Mouse (Mus musculus): Measurements from ENCODE around the gene Gabpb1. TPM values are rescaled to one million over a fixed set of nuclear protein-coding genes. Genes with fewer than 3 reads are reported as not detected.

The Gabpb1 gene
- total RNA-seq, 1 experiment from 2014 or later, result 18.7 TPM

DNA sequence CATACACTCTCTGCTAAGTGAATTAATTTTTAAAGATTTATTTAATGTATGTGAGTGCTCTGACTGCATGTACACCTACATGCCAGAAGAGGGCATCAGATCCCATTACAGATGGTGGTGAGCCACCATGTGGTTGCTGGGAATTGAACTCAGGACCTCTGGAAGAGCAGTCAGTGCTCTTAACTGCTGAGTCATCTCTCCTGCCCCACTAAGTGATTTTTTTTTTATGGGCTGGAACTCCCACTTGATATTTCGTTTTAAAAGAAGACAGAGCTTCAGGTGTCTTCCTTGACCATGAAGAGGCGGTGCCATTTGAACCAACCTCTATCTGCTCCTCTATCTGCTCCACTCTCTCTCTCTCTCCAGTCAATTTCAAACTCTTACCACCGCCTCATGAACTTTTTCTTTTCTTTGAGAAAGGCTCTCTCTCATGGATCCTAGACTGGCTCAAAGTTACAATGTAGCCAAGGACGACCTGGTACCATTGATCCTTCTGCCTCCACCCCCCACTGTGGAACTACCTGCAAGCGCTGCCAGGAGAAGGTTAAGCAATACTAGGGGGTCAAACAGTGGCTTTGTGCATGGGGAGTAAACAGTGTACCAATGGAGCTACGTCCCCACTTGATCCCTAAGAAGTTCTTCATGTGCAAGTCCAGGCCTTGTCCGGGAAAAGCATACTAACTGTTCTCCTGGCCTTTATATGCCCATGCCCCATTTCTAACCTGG, 79.6 kb downstream of the Gabpb1 start:
- no peak for DNase-seq

DNA sequence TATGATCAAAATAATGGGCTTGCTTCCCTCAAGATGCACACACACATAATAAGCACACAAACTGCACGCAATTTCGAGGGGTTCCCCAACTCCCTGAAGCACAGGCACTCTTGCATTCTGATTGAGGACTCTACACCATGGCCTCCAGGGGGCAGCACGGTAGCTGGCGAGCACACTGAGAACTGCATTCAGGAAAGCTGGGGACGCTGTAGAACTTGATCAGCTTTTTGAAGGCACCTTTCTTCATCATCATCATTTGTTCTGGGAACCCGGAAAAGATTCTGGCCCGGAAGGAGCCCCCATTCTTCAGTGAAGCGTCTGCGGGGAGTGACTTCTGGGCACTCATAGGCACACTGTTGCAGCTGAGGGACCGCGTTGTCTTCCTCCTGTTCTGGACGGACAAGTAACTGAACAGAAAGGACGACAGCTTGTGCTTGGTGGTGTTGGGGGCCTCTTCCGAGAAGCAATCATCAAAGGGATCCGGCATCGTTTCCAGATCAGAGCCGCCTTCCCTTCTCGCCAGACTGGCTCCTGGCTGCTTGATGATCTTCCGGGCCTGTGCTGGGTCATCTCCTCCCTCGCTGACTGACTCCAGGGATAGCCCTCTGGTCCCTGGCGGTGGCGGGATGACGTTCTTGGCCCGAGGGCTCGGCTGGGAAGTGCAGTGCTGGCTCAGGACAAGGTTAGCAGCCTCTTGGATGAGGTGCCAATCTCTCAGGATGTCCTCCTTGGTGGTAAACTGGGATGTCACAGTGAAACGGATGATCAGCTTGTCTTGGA, 82.1 kb downstream of the Gabpb1 start:
- peak; percentile 85 for DNase-seq

DNA sequence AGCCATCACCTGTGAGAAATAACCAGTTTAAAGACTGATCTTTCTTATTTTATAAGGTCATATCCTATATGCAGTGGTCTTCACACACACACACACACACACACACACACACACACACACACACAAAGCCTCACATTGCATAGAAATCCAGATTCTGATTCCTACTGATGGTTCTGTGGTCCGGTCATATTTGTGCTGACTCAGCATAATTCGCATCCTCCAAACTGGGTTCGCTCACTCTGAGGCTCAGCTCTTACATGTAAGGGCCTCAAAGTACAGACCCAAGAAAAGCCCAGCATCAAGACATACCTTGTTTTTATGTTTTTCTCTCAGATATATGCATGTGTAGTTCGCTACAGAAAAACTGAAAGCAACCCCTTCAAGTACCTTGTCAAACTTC, 84.8 kb downstream of the Gabpb1 start:
- no peak for DNase-seq

DNA sequence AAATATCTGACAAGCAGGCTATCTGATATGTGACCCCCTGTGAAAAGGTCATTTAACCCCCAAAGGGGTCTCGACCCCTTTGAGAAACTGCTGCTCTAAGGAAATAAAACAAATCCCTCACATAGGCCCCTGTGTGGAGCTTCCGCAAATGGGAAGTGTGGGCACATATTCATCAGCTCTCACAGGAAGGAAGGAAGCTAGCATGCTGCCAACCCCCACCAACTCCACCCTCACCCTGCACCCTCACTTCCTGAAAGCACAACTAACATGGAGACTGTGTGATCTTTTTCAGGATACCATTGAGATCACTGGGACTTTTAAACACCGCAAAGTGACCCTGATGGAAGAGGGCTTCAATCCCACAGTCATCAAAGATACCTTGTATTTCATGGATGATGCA, 88.7 kb downstream of the Gabpb1 start:
- peak; percentile 31 for DNase-seq

DNA sequence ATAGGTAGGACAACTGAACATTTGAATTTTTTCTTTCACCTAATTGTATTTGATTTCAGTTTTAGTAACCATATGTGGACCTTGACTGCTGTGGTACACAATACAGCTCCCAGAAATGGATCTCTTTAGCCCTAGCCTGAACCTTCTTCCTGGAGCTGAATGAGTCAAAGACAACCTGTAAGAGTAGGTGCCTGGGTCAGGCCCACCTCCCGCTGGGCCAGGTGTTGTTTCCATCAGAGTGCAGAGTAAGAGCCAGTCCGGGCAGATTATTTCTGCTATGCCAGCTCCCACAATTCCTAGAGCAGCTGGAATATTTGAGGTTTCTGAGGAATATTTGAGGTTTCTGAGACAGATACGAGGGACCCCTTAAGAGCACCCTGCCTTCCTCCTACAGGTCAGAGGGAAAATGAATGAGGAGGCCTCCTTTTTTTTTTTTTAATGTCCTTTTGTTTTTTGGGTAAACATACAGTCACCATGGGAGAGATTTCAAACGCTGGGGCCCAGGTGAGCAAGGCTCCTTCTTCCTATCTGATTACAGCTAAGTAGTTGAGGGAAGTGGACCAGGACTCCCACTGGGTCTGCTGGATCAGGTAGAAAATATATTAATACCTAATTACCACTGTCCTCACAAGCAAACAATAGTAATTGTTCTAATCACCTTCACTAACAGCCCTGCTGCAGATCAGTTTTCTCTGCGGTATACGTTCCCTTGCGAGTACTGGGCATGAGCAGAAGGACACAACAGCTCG, 91.3 kb downstream of the Gabpb1 start:
- no peak for DNase-seq

DNA sequence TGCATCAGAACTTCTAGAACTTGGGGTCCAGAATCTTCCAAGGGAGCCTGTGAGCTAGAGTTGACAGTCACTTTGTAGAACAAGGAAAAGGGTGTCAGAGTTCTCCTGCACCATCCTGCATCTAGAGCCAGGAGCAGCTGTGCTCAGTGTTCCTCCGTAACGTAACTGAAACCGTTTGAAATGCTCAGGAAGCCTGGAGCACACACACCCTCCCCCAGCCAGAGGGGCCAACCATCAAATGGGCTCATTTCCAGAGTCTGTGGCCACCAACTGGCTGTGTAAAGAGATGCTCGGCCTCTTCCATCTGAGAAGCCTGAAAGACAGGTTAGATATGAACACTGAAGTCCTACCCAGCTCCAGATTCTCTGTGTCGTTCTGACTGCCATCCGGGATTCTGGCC, 92.2 kb downstream of the Gabpb1 start:
- no peak for DNase-seq

DNA sequence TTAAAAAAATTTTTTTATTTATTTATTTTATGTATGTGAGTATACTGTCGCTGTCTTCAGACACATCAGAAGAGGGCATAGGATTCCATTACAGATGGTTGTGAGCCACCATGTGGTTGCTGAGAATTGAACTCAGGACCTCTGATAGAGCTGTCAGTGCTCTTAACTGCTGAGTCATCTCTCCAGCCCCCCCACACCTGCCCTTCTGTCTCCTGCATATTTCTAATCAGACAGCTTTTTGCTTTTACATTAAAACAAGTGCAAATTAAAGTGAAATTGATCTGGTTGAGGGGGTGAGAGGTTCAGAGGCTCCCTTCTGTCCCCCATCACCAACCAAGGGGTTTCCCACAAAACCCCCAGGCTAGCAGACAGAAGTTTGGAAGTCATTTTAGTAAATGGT, 96.9 kb downstream of the Gabpb1 start:
- DNase-seq, result no peak

Other genes starting within 250 kb of the Gabpb1 start
- gene Atp8b4, start 175.7 kb downstream of the Gabpb1 start, total RNA-seq (2021), result 0.70 and 2.0 TPM in 2 replicates
- 68.8 and 158 TPM in 2 replicates for gene Slc27a2, start 123.9 kb downstream of the Gabpb1 start, total RNA-seq (2021)
- 11.8 and 14.9 TPM in 2 replicates for gene Hdc, start 57.0 kb downstream of the Gabpb1 start, total RNA-seq (2021)
- gene Usp8, start 31.0 kb upstream of the Gabpb1 start, total RNA-seq (2021), result 65.5 and 69.2 TPM in 2 replicates
- gene Usp50, start 107.1 kb upstream of the Gabpb1 start, total RNA-seq (2021), result not detected in 2 replicates
- gene Trpm7, start 199.9 kb upstream of the Gabpb1 start, total RNA-seq (2021), result 48.7 and 51.9 TPM in 2 replicates